Mouse (Mus musculus): ENCODE measurements around the gene Fryl.
"Not testable (repeated sequence)": the region's sequence is repeated elsewhere in the genome, so short reads cannot be mapped to it uniquely, and the experiment has no call there.

Fryl gene

GRCm38 (mm10) chr5:73103657-73104056, 152.8 kb downstream of the Fryl start:
- DNase-seq (ENCODE audit: low spot score in 2 of 2), result no peak

DNA sequence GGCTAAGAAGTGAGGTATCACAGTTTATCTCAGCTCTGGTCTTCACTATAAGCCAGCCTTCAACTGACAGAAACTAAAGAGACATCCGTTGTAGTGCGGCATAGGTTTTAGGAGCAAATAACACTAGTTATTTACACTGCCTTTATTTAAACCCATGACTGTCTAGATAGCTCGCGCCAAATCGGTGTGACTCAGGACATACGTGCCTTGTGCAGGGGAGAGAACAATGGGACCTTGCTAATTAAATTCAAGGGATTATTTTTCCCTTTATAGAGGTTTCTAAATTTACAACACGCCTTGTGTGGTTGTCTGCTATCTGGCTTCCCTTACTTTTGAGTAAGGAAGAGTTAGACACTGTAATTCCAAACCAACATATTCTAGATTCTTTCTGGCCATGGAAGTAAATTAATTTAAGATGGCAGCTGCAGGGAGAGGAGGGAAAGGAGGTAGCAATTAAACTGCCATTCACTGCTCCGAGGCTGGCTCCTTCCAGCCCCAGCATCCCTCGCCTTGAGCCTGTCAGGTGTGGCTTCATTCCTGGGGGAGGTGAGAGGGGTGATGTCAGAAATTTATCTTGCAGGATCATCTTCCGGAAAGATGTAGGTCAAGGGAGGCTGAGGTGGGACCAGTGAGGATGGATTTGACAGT, 154.0 kb downstream of the Fryl start:
- no peak for DNase-seq (ENCODE audit: low spot score in 2 of 2)

DNA sequence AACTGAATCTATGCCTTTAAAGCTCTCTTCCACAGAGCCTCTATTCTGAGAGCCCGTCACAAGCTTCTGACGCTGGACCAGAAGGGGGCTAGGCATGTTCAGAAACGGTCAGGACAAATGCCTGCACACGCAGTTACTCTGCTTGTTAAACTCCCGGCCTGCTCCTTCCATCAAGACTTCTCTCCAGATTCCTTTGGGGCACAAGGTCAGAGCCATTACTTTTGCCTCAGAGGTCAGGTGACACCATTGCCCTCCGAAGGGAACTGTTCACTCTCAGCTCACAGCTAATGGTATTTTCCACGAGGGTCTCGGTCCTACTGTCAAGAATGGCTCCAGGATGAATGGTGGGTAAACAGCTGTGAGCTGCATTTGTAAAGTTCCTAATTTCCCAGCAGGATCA, 164.2 kb downstream of the Fryl start:
- no peak for DNase-seq (ENCODE audit: low spot score in 2 of 2)

DNA sequence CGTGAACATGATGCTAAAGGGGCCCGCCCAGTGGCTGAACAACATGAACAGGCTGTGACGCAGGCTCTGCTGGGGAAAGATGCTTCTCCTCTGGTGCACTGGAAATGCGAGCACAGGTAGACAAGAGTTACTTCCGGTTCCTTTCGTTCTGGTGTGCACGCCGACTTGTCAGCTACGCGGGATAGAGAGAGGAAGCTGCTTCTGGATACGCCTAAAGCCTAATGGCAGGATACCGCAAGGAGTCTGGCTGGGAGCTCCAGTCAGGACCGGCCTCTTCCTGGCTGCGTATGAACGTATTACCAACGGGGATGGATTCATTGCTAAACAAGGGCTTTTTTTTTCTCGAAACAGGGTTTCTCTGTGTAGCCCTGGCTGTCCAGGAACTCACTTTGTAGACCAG, 167.3 kb downstream of the Fryl start:
- no peak for DNase-seq (ENCODE audit: low spot score in 2 of 2)

GRCm38 (mm10) chr5:73081496-73081895, 174.9 kb downstream of the Fryl start:
- no peak for DNase-seq (ENCODE audit: low spot score in 2 of 2)

DNA sequence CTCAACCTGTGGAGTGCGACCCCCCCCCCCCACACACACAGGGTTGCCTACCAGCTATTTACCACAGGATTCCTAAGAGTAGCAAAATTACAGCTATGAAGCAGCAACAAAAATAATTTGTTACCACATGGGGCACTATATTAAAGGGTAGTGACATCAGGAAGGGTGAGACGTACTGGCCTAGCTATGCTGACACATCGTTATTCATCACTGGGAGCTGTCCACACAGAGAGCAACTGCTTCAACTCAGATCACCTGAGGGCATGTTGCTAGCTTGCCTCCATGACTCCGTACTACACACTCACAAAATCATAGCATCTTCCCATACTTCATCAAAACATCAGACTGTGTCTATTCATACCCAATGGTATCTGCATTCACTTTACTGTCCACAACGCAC, 176.6 kb downstream of the Fryl start:
- DNase-seq (ENCODE audit: low spot score in 2 of 2), result no peak

DNA sequence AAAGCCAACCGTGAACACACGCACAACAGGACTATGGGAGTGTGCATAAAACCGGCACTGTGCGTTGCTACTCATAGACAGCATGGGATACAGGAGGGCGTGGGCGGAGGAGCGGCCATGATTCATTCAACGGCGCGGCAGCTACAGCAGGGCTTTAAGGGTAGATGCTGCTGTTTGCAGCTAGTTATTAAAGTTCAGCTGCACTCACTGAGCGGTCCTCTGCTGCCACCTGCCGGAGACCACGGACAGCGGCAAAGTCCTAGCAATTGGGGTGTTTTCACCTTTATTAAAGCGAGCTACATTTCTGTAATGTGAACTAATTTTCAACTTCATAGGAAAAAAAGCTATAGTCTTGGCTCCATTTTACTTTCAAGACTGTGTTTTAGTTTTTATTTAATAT, 185.1 kb downstream of the Fryl start:
- DNase-seq (ENCODE audit: low spot score in 2 of 2), result peak; percentile 38 to 45

- no peak for DNase-seq (ENCODE audit: low spot score in 2 of 2)
Observed at GRCm38 (mm10) chr5:73066946-73067345, 189.5 kb downstream of the Fryl start.

DNA sequence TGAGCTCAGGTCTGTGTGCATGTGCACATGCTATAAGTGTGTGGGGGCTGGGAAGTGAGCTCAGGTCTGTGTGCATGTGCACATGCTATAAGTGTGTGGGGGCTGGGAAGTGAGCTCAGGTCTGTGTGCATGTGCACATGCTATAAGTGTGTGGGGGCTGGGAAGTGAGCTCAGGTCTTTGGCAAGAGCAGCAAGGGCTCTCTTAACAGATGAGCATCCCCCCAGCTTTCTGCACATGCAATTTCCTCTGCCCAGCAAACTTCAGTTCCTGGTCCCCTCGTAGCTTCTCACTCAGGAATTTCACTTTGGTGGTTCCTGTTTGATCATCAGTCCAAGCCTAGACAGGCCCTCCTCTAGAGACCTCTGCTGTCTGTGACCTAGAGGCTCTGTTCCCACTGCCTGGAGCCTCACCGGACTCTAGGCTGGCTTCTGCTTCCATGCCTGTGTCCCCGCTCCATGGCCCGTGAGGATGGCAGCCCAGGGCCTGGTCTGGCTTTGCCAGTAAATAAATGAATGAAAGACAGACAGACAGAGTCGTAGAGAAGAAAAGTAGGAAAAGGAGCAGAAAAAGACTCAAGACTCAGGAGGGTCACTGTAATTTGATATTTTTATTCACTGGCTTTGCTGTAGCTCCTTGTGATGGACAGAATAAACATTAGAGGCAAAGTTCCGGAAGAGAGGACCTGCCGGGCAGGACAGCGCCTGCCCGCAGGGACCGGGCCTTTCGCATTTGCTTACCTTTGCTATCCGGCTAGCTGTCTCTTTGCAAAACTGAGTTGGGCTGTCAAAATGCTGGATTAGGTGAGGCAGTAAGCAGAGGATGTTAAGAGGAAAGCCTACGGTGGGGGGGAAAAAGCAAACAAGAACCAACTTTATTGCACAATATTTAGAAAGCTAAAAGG, 192.4 kb downstream of the Fryl start:
- no peak for DNase-seq (ENCODE audit: low spot score in 2 of 2)

GRCm38 (mm10) chr5:73061506-73062155, 194.8 kb downstream of the Fryl start:
- no peak for DNase-seq (ENCODE audit: low spot score in 2 of 2)

DNA sequence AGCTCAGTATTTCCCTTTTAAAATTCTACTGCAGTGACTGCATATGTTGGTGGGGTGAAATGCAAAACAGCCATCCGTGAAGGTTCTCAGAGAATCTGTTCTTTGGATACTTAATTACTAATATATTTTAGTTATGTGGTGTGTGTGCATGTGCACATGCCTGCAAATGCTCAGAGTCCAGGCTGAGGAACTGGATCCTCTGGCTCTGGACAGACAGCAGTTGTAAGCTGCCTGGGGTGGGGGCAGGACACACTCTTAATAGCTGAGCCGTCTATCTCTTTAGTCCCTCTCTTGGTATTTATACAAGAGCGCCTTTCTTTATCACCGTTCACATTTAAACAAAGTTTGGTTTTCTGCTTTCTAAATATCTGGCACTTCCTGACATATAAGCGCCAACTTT, 199.5 kb downstream of the Fryl start:
- DNase-seq (ENCODE audit: low spot score in 2 of 2), result no peak

- no peak for DNase-seq (ENCODE audit: low spot score in 2 of 2)
Observed at GRCm38 (mm10) chr5:73056457-73056856, 200.0 kb downstream of the Fryl start.

GRCm38 (mm10) chr5:73053933-73054332, 202.5 kb downstream of the Fryl start:
- no peak for DNase-seq (ENCODE audit: low spot score in 2 of 2)

DNA sequence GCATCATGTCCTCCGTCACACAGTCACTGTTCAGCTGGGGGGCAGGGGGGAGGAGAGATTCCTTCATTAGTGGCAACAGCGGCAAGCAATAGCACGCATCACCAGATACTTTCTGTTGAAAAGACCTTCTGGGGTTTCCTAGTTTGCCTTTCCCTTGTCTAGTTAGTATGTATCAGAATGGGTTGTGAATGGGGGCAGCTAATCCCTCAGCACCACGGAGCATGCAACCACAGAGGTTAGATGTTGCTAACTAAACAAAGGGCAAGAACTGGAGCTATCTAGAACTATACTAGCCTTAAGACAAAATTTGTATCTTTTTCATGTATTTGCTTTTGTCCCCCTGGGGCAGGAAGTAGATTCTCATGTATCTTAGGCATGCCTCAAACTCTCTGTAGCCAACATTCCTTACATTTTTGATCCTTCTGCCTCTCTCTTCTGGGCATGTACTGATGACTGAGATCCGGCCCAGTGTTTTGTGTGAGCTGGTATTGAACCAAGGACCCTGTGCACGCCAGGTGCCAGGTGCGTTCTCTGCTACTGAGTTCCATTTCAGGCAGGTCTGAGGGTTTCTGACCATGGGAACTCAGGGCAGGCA, 208.7 kb downstream of the Fryl start:
- DNase-seq (ENCODE audit: low spot score in 2 of 2), result no peak

GRCm38 (mm10) chr5:73044055-73044454, 212.4 kb downstream of the Fryl start:
- no peak for DNase-seq (ENCODE audit: low spot score in 2 of 2)

- DNase-seq (ENCODE audit: low spot score in 2 of 2), result no peak
Observed at GRCm38 (mm10) chr5:73032481-73032880, 223.9 kb downstream of the Fryl start.

GRCm38 (mm10) chr5:73028646-73029045, 227.8 kb downstream of the Fryl start:
- DNase-seq (ENCODE audit: low spot score in 2 of 2), result no peak

GRCm38 (mm10) chr5:73023801-73024200, 232.6 kb downstream of the Fryl start:
- no peak for DNase-seq (ENCODE audit: low spot score in 2 of 2)

- DNase-seq (ENCODE audit: low spot score in 2 of 2), result no peak
Observed at GRCm38 (mm10) chr5:73014745-73015144, 241.7 kb downstream of the Fryl start.

DNA sequence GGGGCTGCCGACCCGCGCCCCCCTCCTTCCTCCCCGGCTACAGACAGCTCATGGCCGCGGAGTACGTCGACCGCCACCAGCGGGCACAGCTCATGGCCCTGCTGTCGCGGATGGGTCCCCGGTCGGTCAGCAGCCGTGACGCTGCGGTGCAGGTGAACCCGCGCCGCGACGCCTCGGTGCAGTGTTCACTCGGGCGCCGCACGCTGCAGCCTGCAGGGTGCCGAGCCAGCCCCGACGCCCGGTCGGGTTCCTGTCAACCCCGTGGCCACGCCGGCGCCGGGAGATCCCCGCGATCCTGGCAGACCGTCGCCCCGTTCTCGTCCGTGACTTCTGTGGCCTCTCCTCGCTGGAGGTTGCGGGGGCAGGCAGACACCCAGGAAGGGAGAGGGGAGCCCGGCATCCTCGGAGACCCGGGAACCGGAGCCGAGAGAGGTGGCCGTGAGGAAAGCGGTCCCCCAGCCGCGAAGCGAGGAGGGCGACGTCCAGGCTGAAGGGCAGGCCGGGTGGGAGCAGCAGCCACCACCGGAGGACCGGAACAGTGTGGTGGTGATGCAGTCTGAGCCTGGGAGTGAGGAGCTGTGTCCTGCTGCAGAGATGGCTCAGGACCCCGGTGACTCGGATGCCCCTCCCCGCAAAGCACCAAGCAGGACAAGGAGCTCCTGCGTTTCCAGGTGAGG, 242.7 kb downstream of the Fryl start:
- not testable (repeated sequence) for DNase-seq (ENCODE audit: low spot score in 2 of 2)

DNA sequence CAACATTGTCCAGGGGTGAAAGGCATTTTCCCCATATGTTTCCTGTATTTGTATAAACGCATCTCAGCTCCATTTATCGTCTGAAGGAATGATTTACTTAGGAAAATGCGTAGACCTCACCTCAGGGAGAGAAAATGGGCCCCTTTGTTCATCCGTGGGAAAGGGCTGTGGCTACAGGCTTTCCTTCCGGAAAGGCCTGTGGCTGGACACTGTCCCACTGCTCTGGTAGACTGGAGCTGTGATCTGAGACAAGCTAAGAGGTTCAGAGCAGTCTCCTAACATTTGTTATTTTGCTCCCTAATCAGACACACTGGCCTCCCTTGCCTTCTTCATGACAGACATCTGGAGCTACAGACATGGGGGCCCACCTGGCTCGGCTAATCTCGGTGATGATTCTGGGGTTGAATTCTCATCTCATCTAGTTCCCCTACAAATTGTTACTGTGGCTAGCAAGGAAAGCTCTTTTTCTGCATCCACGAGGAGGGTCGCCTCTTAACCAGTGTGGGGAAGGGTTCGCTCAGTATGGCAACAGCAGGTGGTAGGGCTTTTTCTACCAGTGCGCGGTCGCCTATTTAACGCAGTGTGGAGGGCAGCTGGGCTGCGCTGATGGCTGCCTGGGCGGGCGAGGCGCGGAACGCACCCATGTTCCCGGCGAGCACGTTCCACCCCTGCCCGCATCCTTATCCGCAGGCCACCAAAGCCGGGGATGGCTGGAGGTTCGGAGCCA, 243.4 kb downstream of the Fryl start:
- DNase-seq (ENCODE audit: low spot score in 2 of 2), result not testable (repeated sequence)
